Mouse (Mus musculus) forebrain, embryonic 13.5 days (tissue): ENCODE results near the gene Tshz2. TPM values are rescaled to one million over a fixed set of nuclear protein-coding genes. Genes with fewer than 3 reads are reported as not detected.
A peak's percentile ranks its signal among the peaks of the same experiment; 100 is the strongest.

ENCODE experiments used
- ATAC-seq: fragments of 200-750 bp; cut with Nextera tagmentation; 2 replicates; pipeline ENCODE4 v1.8.0; 2017
- H3K27ac ChIP-seq: fragments of 300-500 bp; sonication (generic); 2 replicates; pipeline ENCODE4 v1.5.1; 2015; ENCODE audit warnings: inconsistent platforms, mild to moderate bottlenecking, moderate library complexity
- H3K27me3 ChIP-seq: fragments of 300-500 bp; sonication (generic); 2 replicates; pipeline ENCODE4 v1.6.1; 2015; ENCODE audit warnings: mild to moderate bottlenecking, inconsistent platforms
- H3K36me3 ChIP-seq: fragments of 300-500 bp; sonication (generic); 2 replicates; pipeline ENCODE4 v1.6.1; 2015; ENCODE audit warnings: mild to moderate bottlenecking, inconsistent platforms; ENCODE audit not compliant: poor library complexity, severe bottlenecking
- H3K4me1 ChIP-seq: fragments of 300-500 bp; sonication (generic); 2 replicates; pipeline ENCODE4 v1.6.1; 2015; ENCODE audit warnings: inconsistent platforms
- H3K4me2 ChIP-seq: fragments of 300-500 bp; sonication (generic); 2 replicates; pipeline ENCODE4 v1.6.1; 2015; ENCODE audit warnings: inconsistent platforms, mild to moderate bottlenecking, moderate library complexity
- H3K4me3 ChIP-seq: fragments of 300-500 bp; sonication (generic); 2 replicates; pipeline ENCODE4 v1.5.1; 2015; ENCODE audit warnings: mild to moderate bottlenecking, inconsistent platforms
- H3K9ac ChIP-seq: fragments of 300-500 bp; sonication (generic); 2 replicates; pipeline ENCODE4 v1.6.1; 2015; ENCODE audit warnings: mild to moderate bottlenecking, inconsistent platforms
- H3K9me3 ChIP-seq: fragments of 300-500 bp; sonication (generic); replicated peaks from 2 replicates; pipeline ENCODE4 v1.6.1; 2016; ENCODE audit warnings: inconsistent platforms
- whole genome bisulfite sequencing: fragments of 180-500 bp; shearing (Covaris S2); methylation state at CpG from one replicate; pipeline ENCODE4 v1.1.7; 2015; 5-methylcytosine and 5-hydroxymethylcytosine counted together
- polyA plus RNA-seq: library from polyadenylated mRNA; unstranded; fragments of >200 nt; fragmentation: Nextera tagmentation; extraction: Ambion mirVana; gene quantifications from 2 replicates; pipeline ENCODE4 v1.2.1, GENCODE M21; 2015

Gene Tshz2
- polyA plus RNA-seq, 1 experiment from 2014 or later, result 8.7 TPM

- Histone ChIP-seq H3K4me1 (peaks cover 9% of the 10 kb centered on the region), H3K9me3 (no peaks in the 10 kb centered on the region), H3K27ac (no peak overlapping the region), H3K4me2 (no peak overlapping the region), H3K4me3 (no peak overlapping the region), H3K27me3 (no peaks in the 10 kb centered on the region), H3K9ac (no peak overlapping the region), H3K36me3 (no peaks in the 10 kb centered on the region)
- 76% methylated on average over 12 of the region's 12 CpGs for WGBS
- ATAC-seq, result no peak
Measured at GRCm38 (mm10) chr2:170054943-170055342, 422.1 kb downstream of the Tshz2 start.

GRCm38 (mm10) chr2:170055413-170055812, 422.6 kb downstream of the Tshz2 start:
- H3K4me1 ChIP-seq, result peaks cover 9% of the 10 kb centered on the region
- no peak overlapping the region for H3K27ac ChIP-seq
- WGBS, result 42% methylated on average over 9 of the region's 9 CpGs
- no peaks in the 10 kb centered on the region for H3K27me3 ChIP-seq
- H3K4me2 ChIP-seq, result no peak overlapping the region
- H3K4me3 ChIP-seq, result no peak overlapping the region
- no peaks in the 10 kb centered on the region for H3K36me3 ChIP-seq
- ATAC-seq, result no peak
- H3K9ac ChIP-seq, result no peak overlapping the region
- no peaks in the 10 kb centered on the region for H3K9me3 ChIP-seq

- WGBS, result 85% methylated on average over 14 of the region's 14 CpGs
- ATAC-seq, result no peak
- Histone ChIP-seq H3K9me3 (no peaks in the 10 kb centered on the region), H3K4me1 (no peaks in the 10 kb centered on the region), H3K36me3 (no peaks in the 10 kb centered on the region), H3K4me2 (no peak overlapping the region), H3K27me3 (no peaks in the 10 kb centered on the region), H3K4me3 (no peak overlapping the region), H3K9ac (no peak overlapping the region), H3K27ac (no peak overlapping the region)
Measured at GRCm38 (mm10) chr2:170058774-170059173, 426.0 kb downstream of the Tshz2 start.

- Histone ChIP-seq H3K36me3 (no peaks in the 10 kb centered on the region), H3K4me1 (no peaks in the 10 kb centered on the region), H3K4me3 (no peak overlapping the region), H3K27ac (no peak overlapping the region), H3K9me3 (no peaks in the 10 kb centered on the region), H3K4me2 (no peak overlapping the region), H3K9ac (no peak overlapping the region), H3K27me3 (no peaks in the 10 kb centered on the region)
- 63% methylated on average over 4 of the region's 4 CpGs for WGBS
- ATAC-seq, result no peak
Measured at GRCm38 (mm10) chr2:170060066-170060465, 427.3 kb downstream of the Tshz2 start.

GRCm38 (mm10) chr2:170062378-170062777, 429.6 kb downstream of the Tshz2 start:
- no peak for ATAC-seq
- WGBS, result 86% methylated on average over 3 of the region's 3 CpGs
- Histone ChIP-seq H3K27ac (no peak overlapping the region), H3K36me3 (no peaks in the 10 kb centered on the region), H3K4me2 (no peak overlapping the region), H3K27me3 (no peaks in the 10 kb centered on the region), H3K9ac (no peak overlapping the region), H3K9me3 (no peaks in the 10 kb centered on the region), H3K4me3 (no peak overlapping the region), H3K4me1 (no peaks in the 10 kb centered on the region)

GRCm38 (mm10) chr2:170069976-170070375, 437.2 kb downstream of the Tshz2 start:
- Histone ChIP-seq H3K9me3 (no peaks in the 10 kb centered on the region), H3K27ac (no peak overlapping the region), H3K4me3 (no peak overlapping the region), H3K4me1 (peaks cover 18% of the 10 kb centered on the region), H3K9ac (no peak overlapping the region), H3K36me3 (no peaks in the 10 kb centered on the region), H3K4me2 (no peak overlapping the region), H3K27me3 (no peaks in the 10 kb centered on the region)
- ATAC-seq, result no peak
- WGBS, result 85% methylated on average over 5 of the region's 5 CpGs

GRCm38 (mm10) chr2:170070641-170071241, 437.9 kb downstream of the Tshz2 start:
- no peaks in the 10 kb centered on the region for H3K9me3 ChIP-seq
- no peak for ATAC-seq
- H3K27me3 ChIP-seq, result no peaks in the 10 kb centered on the region
- peaks cover 18% of the 10 kb centered on the region for H3K4me1 ChIP-seq
- H3K4me2 ChIP-seq, result peak overlapping the region; percentile 12
- no peak overlapping the region for H3K9ac ChIP-seq
- H3K4me3 ChIP-seq, result no peak overlapping the region
- no peaks in the 10 kb centered on the region for H3K36me3 ChIP-seq
- WGBS, result 54% methylated on average over 15 of the region's 15 CpGs
- H3K27ac ChIP-seq, result no peak overlapping the region

GRCm38 (mm10) chr2:170076941-170077490, 444.2 kb downstream of the Tshz2 start:
- Histone ChIP-seq H3K27ac (no peak overlapping the region), H3K9ac (no peak overlapping the region), H3K27me3 (0 out of 2 replicates have a peak, but pooled peaks cover 3% of the 10 kb centered on the region), H3K36me3 (no peaks in the 10 kb centered on the region), H3K4me3 (no peak overlapping the region), H3K9me3 (no peaks in the 10 kb centered on the region), H3K4me1 (peaks cover 12% of the 10 kb centered on the region), H3K4me2 (no peak overlapping the region)
- WGBS, result 83% methylated on average over 6 of the region's 6 CpGs
- no peak for ATAC-seq

- peaks cover 3% of the 10 kb centered on the region for H3K4me1 ChIP-seq
- H3K4me3 ChIP-seq, result no peak overlapping the region
- no peak overlapping the region for H3K9ac ChIP-seq
- 0 out of 2 replicates have a peak, but pooled peaks cover 3% of the 10 kb centered on the region for H3K27me3 ChIP-seq
- H3K27ac ChIP-seq, result no peak overlapping the region
- 92% methylated on average over 10 of the region's 10 CpGs for WGBS
- ATAC-seq, result no peak
- H3K4me2 ChIP-seq, result no peak overlapping the region
- no peaks in the 10 kb centered on the region for H3K36me3 ChIP-seq
- no peaks in the 10 kb centered on the region for H3K9me3 ChIP-seq
Measured at GRCm38 (mm10) chr2:170078041-170078440, 445.2 kb downstream of the Tshz2 start.

- H3K4me3 ChIP-seq, result no peak overlapping the region
- no peaks in the 10 kb centered on the region for H3K9me3 ChIP-seq
- H3K9ac ChIP-seq, result no peak overlapping the region
- H3K36me3 ChIP-seq, result no peaks in the 10 kb centered on the region
- H3K27me3 ChIP-seq, result 0 out of 2 replicates have a peak, but pooled peaks cover 3% of the 10 kb centered on the region
- H3K4me2 ChIP-seq, result no peak overlapping the region
- no peaks in the 10 kb centered on the region for H3K4me1 ChIP-seq
- H3K27ac ChIP-seq, result no peak overlapping the region
- ATAC-seq, result no peak
- 64% methylated on average over 15 of the region's 15 CpGs for WGBS
Measured at GRCm38 (mm10) chr2:170078442-170079017, 445.7 kb downstream of the Tshz2 start.

GRCm38 (mm10) chr2:170091563-170092443, 459.0 kb downstream of the Tshz2 start:
- H3K36me3 ChIP-seq, result no peaks in the 10 kb centered on the region
- no peak overlapping the region for H3K4me3 ChIP-seq
- no peak for ATAC-seq
- H3K27me3 ChIP-seq, result no peaks in the 10 kb centered on the region
- no peak overlapping the region for H3K9ac ChIP-seq
- no peak overlapping the region for H3K4me2 ChIP-seq
- peaks cover 4% of the 10 kb centered on the region; the same call in 1 of the 2 replicates for H3K4me1 ChIP-seq
- no peaks in the 10 kb centered on the region for H3K9me3 ChIP-seq
- WGBS, result 71% methylated on average over 10 of the region's 10 CpGs
- no peak overlapping the region for H3K27ac ChIP-seq

GRCm38 (mm10) chr2:170094220-170094619, 461.4 kb downstream of the Tshz2 start:
- H3K4me1 ChIP-seq, result peaks cover 4% of the 10 kb centered on the region; the same call in 1 of the 2 replicates
- no peak overlapping the region for H3K4me3 ChIP-seq
- ATAC-seq, result no peak
- no peak overlapping the region for H3K27ac ChIP-seq
- WGBS, result 95% methylated on average over 17 of the region's 17 CpGs
- H3K4me2 ChIP-seq, result no peak overlapping the region
- H3K9me3 ChIP-seq, result no peaks in the 10 kb centered on the region
- no peaks in the 10 kb centered on the region for H3K27me3 ChIP-seq
- no peaks in the 10 kb centered on the region for H3K36me3 ChIP-seq
- no peak overlapping the region for H3K9ac ChIP-seq
